In the genomic region with DNA sequence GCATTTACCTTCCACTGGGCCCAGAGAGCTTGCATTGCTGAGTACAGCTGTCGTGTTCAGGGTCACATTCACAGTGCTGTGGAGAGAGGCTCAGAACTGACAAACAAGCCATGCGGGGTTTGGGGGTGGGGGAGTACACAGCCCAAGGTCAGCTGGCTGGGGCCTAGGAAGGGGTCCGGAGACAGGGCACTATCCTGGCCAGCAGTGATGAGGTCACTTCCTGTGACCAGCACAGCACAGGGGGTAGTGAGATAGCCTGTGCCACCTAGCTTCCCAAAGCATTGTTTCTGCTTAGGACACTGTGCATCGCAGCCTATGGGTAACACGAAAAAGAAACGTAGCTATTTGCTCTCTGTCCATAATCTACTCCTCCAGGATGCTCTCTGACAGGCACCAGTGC, we compare ENCODE assay signal across 14 mouse cellular contexts. TPM values are rescaled to one million over a fixed set of nuclear protein-coding genes. Genes with fewer than 3 reads are reported as not detected.
DNase-seq lines count a peak whose midpoint lies in the region; ATAC-seq and TF ChIP-seq lines count a peak whose summit lies in the region.
"Had no signal": no experiment of that assay in that cellular context is flagged by ENCODE, and none has a peak within 500 bp of the region (broad histone marks: within the 10 kb centered on the region; RNA-seq: fewer than 3 reads in every experiment).

No protein-coding gene starts in this region.

- 82% methylated on average over 6 of the region's 6 CpGs for WGBS in hindbrain, embryonic 15.5 days
- 84% methylated on average over 6 of the region's 6 CpGs for WGBS in hindbrain, embryonic 16.5 days
- 60% methylated on average over 6 of the region's 6 CpGs for WGBS in lung, adult 2 months
- whole genome bisulfite sequencing in liver, embryonic 14.5 days (ENCODE audit: insufficient replicate concordance) = 56% methylated on average over 6 of the region's 6 CpGs

- TF ChIP-seq CTCF in gastrocnemius, adult 2 months (IDR thresholded peaks at IDR 0.05) = no peak
- no peak for TF ChIP-seq CTCF in lung, adult 2 months (IDR thresholded peaks at IDR 0.05; ENCODE audit: insufficient read depth, low read length)
- TF ChIP-seq CTCF in liver, embryonic 14.5 days (IDR thresholded peaks at IDR 0.05; ENCODE audit: low read depth) = no peak

- no peak overlapping the region for H3K4me3 ChIP-seq in gastrocnemius, adult 2 months
- no peak overlapping the region for H3K4me3 ChIP-seq in hindbrain, embryonic 15.5 days
- H3K4me3 ChIP-seq in hindbrain, embryonic 16.5 days (ENCODE audit: low read length) = no peak overlapping the region
- H3K4me3 ChIP-seq in lung, adult 2 months (replicated peaks; ENCODE audit: extremely low read depth, low read depth, low read length) = no peak overlapping the region
- no peak overlapping the region for H3K4me3 ChIP-seq in liver, embryonic 14.5 days (ENCODE audit: insufficient read depth in 1 of 2, low read depth in 2 of 2, low read length in 2 of 2)
- H3K4me3 ChIP-seq: left cerebral cortex, adult 2 months; megakaryocyte, embryonic 14.5 days had no signal

- intact Hi-C loops in gastrocnemius, adult 2 months (cut with DNase I) = no loop called here

- no peak for DNase-seq in gastrocnemius, adult 2 months
- no peak for DNase-seq in gastrocnemius, adult 18-20 months (ENCODE audit: low spot score)
- peak; percentile 21 for DNase-seq in lung, postnatal 10 days
- DNase-seq in lung, adult 2 months = no peak
- DNase-seq in liver, embryonic 14.5 days (ENCODE audit: low read depth in 3 of 3, low spot score in 3 of 3) = no peak
- DNase-seq in frontal cortex, postnatal 14 days (ENCODE audit: low spot score in 2 of 2) = no peak
- DNase-seq: cerebellum, adult 18-20 months; heart, postnatal 36 days had no signal

- ATAC-seq in hindbrain, embryonic 15.5 days (ENCODE audit: low FRiP score, low read depth) = no peak
- no peak for ATAC-seq in hindbrain, embryonic 16.5 days
- ATAC-seq in liver, embryonic 14.5 days (ENCODE audit: insufficient read depth) = 0 out of 2 replicates have a peak, but pooled peaks have one; percentile 31

- TF ChIP-seq POLR2A in lung, adult 2 months (IDR thresholded peaks at IDR 0.05; ENCODE audit: borderline replicate concordance, extremely low read depth, low read depth, low read length) = no peak

- no peak overlapping the region for H3K4me2 ChIP-seq in hindbrain, embryonic 15.5 days
- H3K4me2 ChIP-seq in hindbrain, embryonic 16.5 days (ENCODE audit: low read length) = no peak overlapping the region
- no peak overlapping the region for H3K4me2 ChIP-seq in liver, embryonic 14.5 days (ENCODE audit: low read depth)
- H3K4me2 ChIP-seq: lung, embryonic 14.5 days had no signal

- 0 out of 2 replicates have a peak, but pooled peaks cover 7% of the 10 kb centered on the region for H3K4me1 ChIP-seq in hindbrain, embryonic 15.5 days (replicated peaks)
- no peaks in the 10 kb centered on the region; the same call in 1 of the 2 replicates for H3K4me1 ChIP-seq in hindbrain, embryonic 16.5 days (ENCODE audit: control insufficient read depth, insufficient read depth, low read depth, low read length)
- H3K4me1 ChIP-seq in lung, adult 2 months (ENCODE audit: control insufficient read depth, insufficient read depth, low read length) = no peaks in the 10 kb centered on the region
- H3K4me1 ChIP-seq in liver, embryonic 14.5 days (replicated peaks; ENCODE audit: control insufficient read depth in 2 of 2, insufficient read depth in 2 of 2, low read length in 1 of 2) = 0 out of 4 replicates have a peak, but pooled peaks cover 0 to 4% of the 10 kb centered on the region in 2 experiments

- no peak for TF ChIP-seq EP300 in liver, embryonic 14.5 days (IDR thresholded peaks at IDR 0.05; ENCODE audit: low read depth)

- H3K9ac ChIP-seq in hindbrain, embryonic 15.5 days = no peak overlapping the region
- no peak overlapping the region for H3K9ac ChIP-seq in hindbrain, embryonic 16.5 days (ENCODE audit: low read depth, low read length)
- no peak overlapping the region for H3K9ac ChIP-seq in liver, embryonic 14.5 days (replicated peaks)
- H3K9ac ChIP-seq: lung, embryonic 14.5 days had no signal

- no peaks in the 10 kb centered on the region for H3K27me3 ChIP-seq in hindbrain, embryonic 15.5 days
- H3K27me3 ChIP-seq in hindbrain, embryonic 16.5 days (replicated peaks; ENCODE audit: control insufficient read depth, insufficient read depth, low read length) = no peaks in the 10 kb centered on the region
- H3K27me3 ChIP-seq in liver, embryonic 14.5 days (ENCODE audit: control insufficient read depth, insufficient read depth, low read length) = no peaks in the 10 kb centered on the region
- H3K27me3 ChIP-seq: megakaryocyte, embryonic 14.5 days had no signal

- peak overlapping the region; percentile 5; the same call in 1 of the 2 replicates for H3K27ac ChIP-seq in gastrocnemius, adult 2 months
- 0 out of 2 replicates have a peak overlapping the region, but pooled peaks have one; percentile 5 for H3K27ac ChIP-seq in hindbrain, embryonic 15.5 days (replicated peaks)
- no peak overlapping the region for H3K27ac ChIP-seq in hindbrain, embryonic 16.5 days (ENCODE audit: low read depth, low read length)
- H3K27ac ChIP-seq in liver, embryonic 14.5 days = no peak overlapping the region
- H3K27ac ChIP-seq: left cerebral cortex, adult 2 months had no signal

- peaks cover 10% of the 10 kb centered on the region; the same call in 1 of the 2 replicates for H3K36me3 ChIP-seq in hindbrain, embryonic 15.5 days
- H3K36me3 ChIP-seq in hindbrain, embryonic 16.5 days (ENCODE audit: control insufficient read depth, insufficient read depth, low read length) = no peaks in the 10 kb centered on the region; the same call in 1 of the 2 replicates
- no peaks in the 10 kb centered on the region for H3K36me3 ChIP-seq in liver, embryonic 14.5 days (replicated peaks; ENCODE audit: control insufficient read depth, insufficient read depth, low read depth)

- H3K9me3 ChIP-seq in hindbrain, embryonic 15.5 days = no peaks in the 10 kb centered on the region
- H3K9me3 ChIP-seq in hindbrain, embryonic 16.5 days (ENCODE audit: control insufficient read depth, low read length) = no peaks in the 10 kb centered on the region
- H3K9me3 ChIP-seq in liver, embryonic 14.5 days (ENCODE audit: control insufficient read depth, low read length) = no peaks in the 10 kb centered on the region
- H3K9me3 ChIP-seq: G1E had no signal

RNA-seq across cellular contexts. Expression of gene Dnah17, which starts 30.8 kb away (rescaled TPM):
- under 1 TPM; 0.05 to 0.06 TPM for total RNA-seq in gastrocnemius, adult 2 months (2021)
- under 1 TPM; 0.09 to 0.11 TPM for total RNA-seq in gastrocnemius, adult 18-20 months (2021)
- 0.18 and 0.23 TPM in 2 replicates for polyA plus RNA-seq in hindbrain, embryonic 15.5 days (2015; fragmentation: Nextera tagmentation; extraction: Ambion mirVana)
- polyA plus RNA-seq in hindbrain, embryonic 16.5 days (2015; fragmentation: Nextera tagmentation; extraction: Ambion mirVana) = 0.22 and 0.23 TPM in 2 replicates
- 0.03 and 0.18 TPM in 2 replicates for polyA plus RNA-seq in lung, adult 2 months (2012; rRNA removed)
- polyA plus RNA-seq in liver, embryonic 14.5 days (2012; rRNA removed) = 0.10 and 0.18 TPM in 2 replicates
- polyA plus RNA-seq in liver, embryonic 14.5 days (2014; fragmentation: Nextera tagmentation; extraction: Ambion mirVana) = 0.04 and 0.23 TPM in 2 replicates
- polyA plus RNA-seq: G1E had no signal

Comparison
In these comparisons a context has a peak if more than half of its experiments do, and no peak if none do; other contexts are left out.
1. H3K27ac ChIP-seq: peak in gastrocnemius, adult 2 months (single experiment) and hindbrain, embryonic 15.5 days (single experiment); none in hindbrain, embryonic 16.5 days (single experiment) and liver, embryonic 14.5 days (single experiment).